Mouse (Mus musculus) right cerebral cortex, postnatal 10 days (tissue): Measurements from ENCODE around the gene Ripor1.

Experiments used
- DNase-seq, 2 experiments: peaks; one replicate each; pipeline ENCODE4 v3.0.0; 2021; ENCODE audit warnings: low spot score in 2 of 2

Gene Ripor1

GRCm38 (mm10) chr8:105624831-105625230 is 19.8 kb downstream of the Ripor1 start:
- DNase-seq = no peak

GRCm38 (mm10) chr8:105626086-105626485 is 21.0 kb downstream of the Ripor1 start:
- DNase-seq = no peak

GRCm38 (mm10) chr8:105629337-105629736 is 24.3 kb downstream of the Ripor1 start:
- no peak for DNase-seq

- no peak for DNase-seq
These were observed 29.9 kb downstream of the Ripor1 start for GRCm38 (mm10) chr8:105634771-105635458.

GRCm38 (mm10) chr8:105635481-105635880 is 30.4 kb downstream of the Ripor1 start:
- peak in 1 of 2 experiments; percentile 29 for DNase-seq

GRCm38 (mm10) chr8:105636018-105636962 is 31.2 kb downstream of the Ripor1 start, which contains the start of gene Ctcf:
Ctcf (plus strand) TSS chr8:105636568.
- DNase-seq = peak; percentile 95

- peak; percentile 70 to 73 for DNase-seq
These were observed 32.0 kb downstream of the Ripor1 start, which contains the start of gene Agrp for GRCm38 (mm10) chr8:105636963-105637510. Agrp (minus strand) TSS chr8:105637393.

GRCm38 (mm10) chr8:105637601-105638041 is 32.6 kb downstream of the Ripor1 start:
- DNase-seq = no peak

- no peak for DNase-seq
These were observed 33.5 kb downstream of the Ripor1 start for GRCm38 (mm10) chr8:105638510-105638909.

- DNase-seq = no peak
These were observed 34.8 kb downstream of the Ripor1 start for GRCm38 (mm10) chr8:105639835-105640234.

- DNase-seq = no peak
These were observed 35.5 kb downstream of the Ripor1 start for GRCm38 (mm10) chr8:105640511-105640910.

- DNase-seq = no peak
These were observed 40.1 kb downstream of the Ripor1 start for GRCm38 (mm10) chr8:105645205-105645604.

- no peak for DNase-seq
These were observed 43.9 kb downstream of the Ripor1 start for GRCm38 (mm10) chr8:105648929-105649328.

GRCm38 (mm10) chr8:105657641-105658040 is 52.6 kb downstream of the Ripor1 start:
- no peak for DNase-seq

- no peak for DNase-seq
These were observed 56.1 kb downstream of the Ripor1 start for GRCm38 (mm10) chr8:105661167-105661566.
